Mouse (Mus musculus): ENCODE data around the gene Cryba2. TPM values are rescaled to one million over a fixed set of nuclear protein-coding genes. Genes with fewer than 3 reads are reported as not detected.
A peak's percentile ranks its signal among the peaks of the same experiment; 100 is the strongest.

Cryba2 gene
- polyA plus RNA-seq, 1 experiment: 1.1 TPM

DNA sequence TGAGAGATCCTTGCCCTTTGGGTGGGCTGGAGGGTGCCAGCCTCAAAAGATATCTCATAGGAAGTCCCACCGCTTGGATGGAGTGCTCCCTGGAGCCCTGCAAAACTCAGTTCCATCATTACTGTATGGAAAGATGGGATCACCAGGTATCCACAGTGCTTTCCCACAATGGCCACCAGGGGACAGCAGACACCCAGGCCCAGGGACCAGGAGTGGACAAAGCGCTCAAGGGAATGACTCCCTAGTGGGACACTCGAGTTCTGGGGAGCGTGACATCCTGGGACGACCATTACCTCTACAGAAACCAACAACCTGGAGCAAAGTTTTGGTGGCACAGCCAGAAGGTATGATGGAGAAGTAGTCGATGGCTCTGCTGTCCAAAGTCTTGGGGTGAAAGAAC lies 33.8 kb upstream of the Cryba2 start:
- Histone ChIP-seq H3K4me1 (ENCODE audit: control insufficient read depth, insufficient read depth, insufficient read length, low read length) (peaks cover 9% of the 10 kb centered on the region; the same call in 1 of the 2 replicates), H3K36me3 (ENCODE audit: control insufficient read depth, insufficient read depth, low read length) (no peaks in the 10 kb centered on the region), H3K27me3 (ENCODE audit: control insufficient read depth, insufficient read depth, low read length) (no peaks in the 10 kb centered on the region), H3K4me3 (ENCODE audit: low read depth, low read length) (no peak overlapping the region), H3K27ac (ENCODE audit: insufficient read depth, low read depth, low read length) (no peak overlapping the region)
- peak; percentile 98 for TF ChIP-seq CTCF (IDR thresholded peaks at IDR 0.05; ENCODE audit: extremely low read depth, insufficient read length, insufficient replicate concordance, low read depth, low read length)
- TF ChIP-seq POLR2A (IDR thresholded peaks at IDR 0.05; ENCODE audit: low read depth, low read length): no peak
- WGBS: 18% methylated on average over 6 of the region's 6 CpGs

DNA sequence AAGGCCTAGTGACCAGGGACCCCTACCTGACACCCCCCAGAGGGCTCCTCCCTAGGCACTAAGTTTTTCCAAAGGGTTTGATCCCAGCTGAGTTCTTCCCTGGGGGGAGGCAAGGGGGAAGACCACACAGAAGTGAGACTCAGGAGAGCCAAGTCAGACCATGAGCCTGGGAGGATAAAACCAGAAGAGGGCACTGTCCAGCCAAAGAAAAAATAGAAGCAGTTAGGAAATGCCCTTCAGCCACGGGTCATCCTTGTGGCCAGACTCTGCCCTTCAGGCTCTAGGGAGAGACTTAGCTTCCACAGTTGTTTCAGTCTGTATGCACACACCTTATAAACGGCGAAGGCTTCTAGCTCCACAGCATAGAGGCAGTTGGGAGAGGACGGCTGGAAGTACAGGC lies 31.5 kb upstream of the Cryba2 start:
- 57% methylated on average over 4 of the region's 4 CpGs for WGBS
- TF ChIP-seq POLR2A (IDR thresholded peaks at IDR 0.05; ENCODE audit: low read depth, low read length) (no peak), CTCF (IDR thresholded peaks at IDR 0.05; ENCODE audit: extremely low read depth, insufficient read length, insufficient replicate concordance, low read depth, low read length) (no peak)

DNA sequence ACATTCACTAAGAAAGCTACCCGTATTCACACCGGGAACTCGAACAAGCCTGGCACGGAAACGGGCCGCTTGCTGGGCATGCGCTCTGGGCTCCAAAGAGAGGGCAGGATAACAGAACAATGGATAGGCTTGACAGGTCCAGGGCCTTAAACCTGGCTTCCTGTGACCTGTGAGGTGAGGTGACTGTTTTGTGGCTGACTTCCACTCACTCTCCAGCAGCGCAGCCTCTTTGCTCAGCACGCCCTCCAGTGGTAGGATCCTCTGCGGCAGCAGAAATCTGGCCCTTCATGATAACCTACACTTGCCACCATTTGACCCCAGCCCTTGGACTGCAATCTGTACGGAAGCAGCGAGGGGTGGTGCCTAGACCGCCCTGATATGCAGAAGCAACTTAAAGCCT lies 22.8 kb upstream of the Cryba2 start:
- TF ChIP-seq POLR2A (IDR thresholded peaks at IDR 0.05; ENCODE audit: low read depth, low read length): no peak
- peak; percentile 39; the same call in 1 of the 2 replicates for TF ChIP-seq CTCF (IDR thresholded peaks at IDR 0.05; ENCODE audit: extremely low read depth, insufficient read length, insufficient replicate concordance, low read depth, low read length)
- 0 out of 2 replicates have a peak, but pooled peaks cover 4% of the 10 kb centered on the region for H3K4me1 ChIP-seq (ENCODE audit: control insufficient read depth, insufficient read depth, insufficient read length, low read length)
- 23% methylated on average over 13 of the region's 13 CpGs for WGBS

More for the DNA sequence above, 31.5 kb upstream of the Cryba2 start:
- Histone ChIP-seq H3K36me3 (ENCODE audit: control insufficient read depth, insufficient read depth, low read length) (no peaks in the 10 kb centered on the region), H3K4me1 (ENCODE audit: control insufficient read depth, insufficient read depth, insufficient read length, low read length) (peaks cover 9% of the 10 kb centered on the region; the same call in 1 of the 2 replicates), H3K4me3 (ENCODE audit: low read depth, low read length) (no peak overlapping the region), H3K27ac (ENCODE audit: insufficient read depth, low read depth, low read length) (no peak overlapping the region), H3K27me3 (ENCODE audit: control insufficient read depth, insufficient read depth, low read length) (no peaks in the 10 kb centered on the region)

GRCm38 (mm10) chr1:74902191-74902590 lies 9.2 kb upstream of the Cryba2 start:
- H3K27me3 ChIP-seq (ENCODE audit: control insufficient read depth, insufficient read depth, low read length): peaks cover 6% of the 10 kb centered on the region; the same call in 1 of the 2 replicates
- 13% methylated on average over 6 of the region's 6 CpGs for WGBS

More for the DNA sequence above, 22.8 kb upstream of the Cryba2 start:
- Histone ChIP-seq H3K27me3 (ENCODE audit: control insufficient read depth, insufficient read depth, low read length) (no peaks in the 10 kb centered on the region), H3K36me3 (ENCODE audit: control insufficient read depth, insufficient read depth, low read length) (no peaks in the 10 kb centered on the region), H3K27ac (ENCODE audit: insufficient read depth, low read depth, low read length) (no peak overlapping the region), H3K4me3 (ENCODE audit: low read depth, low read length) (no peak overlapping the region)

GRCm38 (mm10) chr1:74901686-74902085 lies 8.7 kb upstream of the Cryba2 start:
- WGBS: 12% methylated on average over 3 of the region's 3 CpGs
- H3K36me3 ChIP-seq (ENCODE audit: control insufficient read depth, insufficient read depth, low read length): no peaks in the 10 kb centered on the region

More at GRCm38 (mm10) chr1:74902191-74902590, 9.2 kb upstream of the Cryba2 start:
- no peaks in the 10 kb centered on the region for H3K36me3 ChIP-seq (ENCODE audit: control insufficient read depth, insufficient read depth, low read length)
- TF ChIP-seq CTCF (IDR thresholded peaks at IDR 0.05; ENCODE audit: extremely low read depth, insufficient read length, insufficient replicate concordance, low read depth, low read length): no peak
- TF ChIP-seq POLR2A (IDR thresholded peaks at IDR 0.05; ENCODE audit: low read depth, low read length): no peak
- H3K4me1 ChIP-seq (ENCODE audit: control insufficient read depth, insufficient read depth, insufficient read length, low read length): peaks cover 4% of the 10 kb centered on the region; the same call in 1 of the 2 replicates
- H3K27ac ChIP-seq (ENCODE audit: insufficient read depth, low read depth, low read length): no peak overlapping the region
- H3K4me3 ChIP-seq (ENCODE audit: low read depth, low read length): no peak overlapping the region

DNA sequence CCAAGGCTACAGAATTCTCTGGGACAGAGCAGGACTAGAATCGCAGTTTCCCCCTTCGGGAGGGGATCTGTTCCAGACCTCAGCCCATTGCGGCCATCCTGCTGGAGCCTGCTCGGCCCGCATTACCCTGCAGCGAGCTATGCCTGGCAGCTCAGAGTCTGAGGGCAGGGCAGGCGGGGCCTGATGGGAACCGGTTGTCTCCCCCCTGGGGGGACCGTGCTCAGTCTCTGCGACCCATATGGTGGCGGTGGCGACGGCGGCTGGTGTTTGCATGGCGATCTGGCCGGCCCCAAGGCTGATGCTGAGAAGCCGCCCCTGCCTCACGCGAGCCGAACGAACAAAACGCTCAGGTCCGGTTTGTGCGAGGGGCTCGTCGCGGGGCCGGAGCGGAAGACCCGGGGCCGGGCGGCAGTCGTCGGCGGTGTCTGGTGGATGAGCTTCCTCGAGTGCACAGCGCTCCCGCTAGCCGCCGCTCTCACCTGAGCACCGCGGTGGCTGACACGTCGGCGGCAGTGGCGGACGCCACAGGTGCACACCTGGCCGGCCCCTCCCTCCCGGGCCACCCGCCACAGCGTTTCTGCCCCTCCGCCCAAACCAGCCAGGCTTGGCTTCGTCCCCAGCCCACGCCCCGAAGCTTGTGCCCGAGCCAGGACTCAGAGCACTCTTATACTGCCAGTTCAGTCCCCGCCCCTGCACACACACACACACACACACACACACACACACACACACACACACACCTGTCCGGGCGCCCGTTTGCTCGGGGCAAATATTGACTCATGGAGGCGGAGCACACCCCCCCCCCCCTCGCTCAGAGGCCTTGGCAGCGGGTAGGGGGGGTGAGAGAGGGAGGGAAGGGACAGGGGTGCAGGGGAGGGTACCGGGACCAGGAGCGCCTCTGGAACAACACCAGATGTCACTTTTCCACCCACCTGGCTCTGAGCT lies 7.7 kb upstream of the Cryba2 start:
- Histone ChIP-seq H3K36me3 (ENCODE audit: control insufficient read depth, insufficient read depth, low read length) (no peaks in the 10 kb centered on the region), H3K27ac (ENCODE audit: insufficient read depth, low read depth, low read length) (peak overlapping the region; percentile 38), H3K27me3 (ENCODE audit: control insufficient read depth, insufficient read depth, low read length) (peaks cover 6% of the 10 kb centered on the region), H3K4me3 (ENCODE audit: low read depth, low read length) (peak overlapping the region; percentile 52), H3K4me1 (ENCODE audit: control insufficient read depth, insufficient read depth, insufficient read length, low read length) (peaks cover 4% of the 10 kb centered on the region; the same call in 1 of the 2 replicates)
- TF ChIP-seq POLR2A (IDR thresholded peaks at IDR 0.05; ENCODE audit: low read depth, low read length) (no peak), CTCF (IDR thresholded peaks at IDR 0.05; ENCODE audit: extremely low read depth, insufficient read length, insufficient replicate concordance, low read depth, low read length) (no peak)
- WGBS: 3% methylated on average over 64 of the region's 66 CpGs

More at GRCm38 (mm10) chr1:74901686-74902085, 8.7 kb upstream of the Cryba2 start:
- H3K27ac ChIP-seq (ENCODE audit: insufficient read depth, low read depth, low read length): no peak overlapping the region
- peaks cover 6% of the 10 kb centered on the region for H3K27me3 ChIP-seq (ENCODE audit: control insufficient read depth, insufficient read depth, low read length)
- TF ChIP-seq POLR2A (IDR thresholded peaks at IDR 0.05; ENCODE audit: low read depth, low read length) (no peak), CTCF (IDR thresholded peaks at IDR 0.05; ENCODE audit: extremely low read depth, insufficient read length, insufficient replicate concordance, low read depth, low read length) (no peak)
- no peak overlapping the region for H3K4me3 ChIP-seq (ENCODE audit: low read depth, low read length)
- H3K4me1 ChIP-seq (ENCODE audit: control insufficient read depth, insufficient read depth, insufficient read length, low read length): peaks cover 4% of the 10 kb centered on the region; the same call in 1 of the 2 replicates

Data from small intestine, adult 2 months (tissue).